Mouse (Mus musculus) bone marrow, adult 2 months (tissue): ENCODE results near the gene Ceacam2.
"Not testable (repeated sequence)": the region's sequence is repeated elsewhere in the genome, so short reads cannot be mapped to it uniquely, and the experiment has no call there.

Experiments used
- CTCF ChIP-seq: fragments of 200-500 bp; IDR thresholded peaks from 2 replicates; pipeline ENCODE4 v1.5.1; 2011; ENCODE audit warnings: low read length, control low read depth; ENCODE audit not compliant: control insufficient read depth, insufficient read depth
- POLR2A ChIP-seq: fragments of 200-500 bp; IDR thresholded peaks from 2 replicates; pipeline ENCODE4 v1.6.1; 2011; ENCODE audit warnings: low read depth, mild to moderate bottlenecking, control low read depth, low read length, borderline replicate concordance; ENCODE audit not compliant: control insufficient read depth

- TF ChIP-seq CTCF, POLR2A: not testable (repeated sequence)
Observed at GRCm38 (mm10) chr7:25516070-25516777, 23.4 kb downstream of the Ceacam2 start.
